Mouse (Mus musculus): Measurements from ENCODE around the gene Vmn1r87. TPM values are rescaled to one million over a fixed set of nuclear protein-coding genes. Genes with fewer than 3 reads are reported as not detected.

Gene Vmn1r87
- polyA plus RNA-seq (2015; fragmentation: Nextera tagmentation; extraction: Ambion mirVana) = not detected in 2 replicates

GRCm38 (mm10) chr7:13140057-13140456 lies at the start of gene Vmn1r87:
TSS of gene Vmn1r87 (minus strand) at chr7:13140157.

GRCm38 (mm10) chr7:13159268-13159667 lies 19.3 kb upstream of the Vmn1r87 start, which contains the start of gene Vmn1r88:
TSS of gene Vmn1r88 (plus strand) at chr7:13159568.

GRCm38 (mm10) chr7:13119817-13120216 lies 20.1 kb downstream of the Vmn1r87 start, which contains the start of gene Vmn1r86:
TSS of gene Vmn1r86 (minus strand) at chr7:13119917.

GRCm38 (mm10) chr7:13095073-13095472 lies 44.9 kb downstream of the Vmn1r87 start, which contains the start of gene Vmn1r85:
TSS of gene Vmn1r85 (minus strand) at chr7:13095173.

Other genes with a start within 250 kb of the Vmn1r87 start
- gene Zscan22, start 242.3 kb downstream of the Vmn1r87 start, polyA plus RNA-seq (2015; fragmentation: Nextera tagmentation; extraction: Ambion mirVana) = 6.5 and 6.6 TPM in 2 replicates
- 865 and 1,106 TPM in 2 replicates for gene Rps5, start 217.9 kb downstream of the Vmn1r87 start, polyA plus RNA-seq (2015; fragmentation: Nextera tagmentation; extraction: Ambion mirVana)
- 0.08 and 0.30 TPM in 2 replicates for gene Rnf225, start 212.7 kb downstream of the Vmn1r87 start, polyA plus RNA-seq (2015; fragmentation: Nextera tagmentation; extraction: Ambion mirVana)
- gene Zfp324, start 174.3 kb downstream of the Vmn1r87 start, polyA plus RNA-seq (2015; fragmentation: Nextera tagmentation; extraction: Ambion mirVana) = 6.2 and 7.5 TPM in 2 replicates
- 3.8 and 6.0 TPM in 2 replicates for gene Zfp446, start 162.3 kb downstream of the Vmn1r87 start, polyA plus RNA-seq (2015; fragmentation: Nextera tagmentation; extraction: Ambion mirVana)
- gene Slc27a5, start 142.0 kb downstream of the Vmn1r87 start, polyA plus RNA-seq (2015; fragmentation: Nextera tagmentation; extraction: Ambion mirVana) = 1.9 and 3.0 TPM in 2 replicates
- 104 and 137 TPM in 2 replicates for gene Trim28, start 141.0 kb downstream of the Vmn1r87 start, polyA plus RNA-seq (2015; fragmentation: Nextera tagmentation; extraction: Ambion mirVana)
- gene Zbtb45, start 130.1 kb downstream of the Vmn1r87 start, polyA plus RNA-seq (2015; fragmentation: Nextera tagmentation; extraction: Ambion mirVana) = 9.3 and 12.6 TPM in 2 replicates
- gene Chmp2a, start 105.3 kb downstream of the Vmn1r87 start, polyA plus RNA-seq (2015; fragmentation: Nextera tagmentation; extraction: Ambion mirVana) = 265 and 267 TPM in 2 replicates
- gene Ube2m, start 101.9 kb downstream of the Vmn1r87 start, polyA plus RNA-seq (2015; fragmentation: Nextera tagmentation; extraction: Ambion mirVana) = 103 and 124 TPM in 2 replicates
- gene Mzf1, start 85.4 kb downstream of the Vmn1r87 start, polyA plus RNA-seq (2015; fragmentation: Nextera tagmentation; extraction: Ambion mirVana) = 1.7 and 2.9 TPM in 2 replicates
- gene Vmn1r85, start 45.0 kb downstream of the Vmn1r87 start, polyA plus RNA-seq (2015; fragmentation: Nextera tagmentation; extraction: Ambion mirVana) = not detected in 2 replicates
- gene Vmn1r86, start 20.2 kb downstream of the Vmn1r87 start, polyA plus RNA-seq (2015; fragmentation: Nextera tagmentation; extraction: Ambion mirVana) = not detected in 2 replicates
- not detected in 2 replicates for gene Vmn1r88, start 19.4 kb upstream of the Vmn1r87 start, polyA plus RNA-seq (2015; fragmentation: Nextera tagmentation; extraction: Ambion mirVana)
- gene Vmn1r89, start 72.9 kb upstream of the Vmn1r87 start, polyA plus RNA-seq (2015; fragmentation: Nextera tagmentation; extraction: Ambion mirVana) = not detected in 2 replicates
- gene Lig1, start 137.1 kb upstream of the Vmn1r87 start, polyA plus RNA-seq (2015; fragmentation: Nextera tagmentation; extraction: Ambion mirVana) = 30.4 and 36.7 TPM in 2 replicates
- 3.6 and 4.8 TPM in 2 replicates for gene Zswim9, start 138.6 kb upstream of the Vmn1r87 start, polyA plus RNA-seq (2015; fragmentation: Nextera tagmentation; extraction: Ambion mirVana)
- gene Pla2g4c, start 184.5 kb upstream of the Vmn1r87 start, polyA plus RNA-seq (2015; fragmentation: Nextera tagmentation; extraction: Ambion mirVana) = 0.11 and 0.52 TPM in 2 replicates